Mouse (Mus musculus): ENCODE measurements around the gene Ilf3.
A peak's percentile ranks its signal among the peaks of the same experiment; 100 is the strongest.

The Ilf3 gene

DNA sequence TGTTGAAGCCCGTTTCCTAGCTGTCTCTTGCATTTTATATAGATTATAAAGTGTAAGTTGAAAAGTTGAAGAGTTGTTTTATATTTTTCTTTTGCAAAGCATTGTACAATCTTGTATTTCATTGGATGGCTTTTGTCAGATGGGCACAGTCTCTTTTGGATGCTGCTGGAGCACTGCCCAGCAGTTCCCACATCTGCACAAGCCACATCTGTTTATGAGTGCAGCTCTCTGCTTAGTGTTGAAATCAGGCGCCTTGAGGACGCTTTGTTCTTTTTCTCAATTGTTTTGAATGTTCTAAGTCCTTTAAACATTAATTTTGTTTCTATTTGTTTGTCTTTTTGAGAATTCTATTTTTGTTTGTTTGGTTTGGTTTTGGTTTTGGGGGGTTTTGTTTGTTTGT lies 70.5 kb downstream of the Ilf3 start:
- no peak for DNase-seq (ENCODE audit: low read depth, low spot score)

DNA sequence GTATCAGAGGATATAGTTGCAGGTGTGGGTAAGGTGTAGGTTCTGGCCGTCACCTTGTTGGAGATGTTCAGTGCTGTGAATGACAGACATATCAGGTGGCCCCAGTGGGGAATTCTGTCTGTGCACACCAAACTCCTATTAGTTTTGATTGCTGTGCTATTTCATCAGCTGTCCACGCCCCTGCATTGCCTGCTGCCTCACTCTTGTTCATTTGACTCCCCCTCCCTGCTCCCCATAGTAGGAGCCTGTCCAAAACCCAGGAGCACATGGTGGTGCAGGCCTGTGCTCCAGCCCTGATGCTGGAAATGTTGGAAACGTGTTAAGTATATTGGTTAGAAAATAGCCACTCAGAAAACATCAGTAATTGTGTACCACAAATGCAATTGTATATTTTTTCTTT lies 71.8 kb downstream of the Ilf3 start:
- no peak for DNase-seq (ENCODE audit: low read depth, low spot score)

DNA sequence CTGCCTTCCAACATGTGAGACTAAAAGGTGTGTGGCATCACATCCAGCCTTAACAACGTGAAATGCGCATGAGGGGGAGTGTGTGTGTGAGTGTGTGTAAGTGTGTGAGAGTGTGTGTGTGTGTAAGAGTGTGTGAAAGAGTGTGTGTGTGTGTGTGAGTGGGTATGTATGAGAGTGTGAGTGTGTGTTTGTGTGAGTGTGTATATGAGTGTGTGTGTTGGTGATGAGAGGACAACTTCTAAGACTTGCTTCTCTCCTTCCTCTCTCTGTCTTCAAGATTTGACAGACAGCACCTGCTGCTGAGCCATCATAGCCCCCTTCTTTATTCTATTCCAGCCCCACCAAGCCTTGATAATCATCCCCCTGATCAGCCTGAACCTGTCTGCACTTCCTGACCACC lies 72.2 kb downstream of the Ilf3 start:
- DNase-seq (ENCODE audit: low read depth, low spot score): no peak

DNA sequence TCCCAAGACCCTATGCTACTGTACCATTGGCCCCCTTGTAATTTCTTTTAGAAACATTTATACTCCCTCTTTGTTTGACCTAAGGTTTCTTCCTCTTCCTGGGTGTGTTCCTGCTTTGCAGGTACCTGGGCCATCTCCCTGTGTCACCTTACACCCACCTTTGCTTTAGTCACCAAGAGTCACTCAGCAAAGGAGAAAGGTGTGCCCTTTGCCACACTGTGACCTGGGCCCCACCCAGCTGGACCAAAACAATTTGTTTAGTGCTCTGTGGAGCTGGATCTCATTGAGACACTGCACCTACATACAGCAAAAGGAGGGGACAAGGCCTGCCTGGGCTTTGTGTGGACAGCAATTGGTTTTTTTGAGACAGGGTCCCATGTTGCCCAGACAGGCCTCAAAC lies 72.7 kb downstream of the Ilf3 start:
- DNase-seq (ENCODE audit: low read depth, low spot score): no peak

DNA sequence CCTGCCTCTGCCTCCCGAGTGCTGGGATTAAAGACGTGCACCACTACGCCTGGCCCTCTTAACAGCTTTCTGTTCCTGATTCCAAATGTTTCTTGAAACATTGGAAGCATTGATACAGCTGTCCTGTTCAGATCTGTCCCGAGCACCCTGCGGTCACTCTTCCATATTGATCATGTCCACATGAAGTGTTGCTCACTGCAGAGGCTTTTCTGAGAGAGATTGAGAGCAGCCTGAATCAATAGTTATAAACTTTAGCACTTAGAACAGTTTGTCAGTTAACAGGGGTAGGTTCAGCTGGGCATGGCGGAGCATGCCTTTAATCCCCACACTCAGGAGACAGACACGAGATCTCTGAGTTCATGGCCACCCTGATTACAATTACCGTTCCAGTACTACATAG lies 76.2 kb downstream of the Ilf3 start:
- no peak for DNase-seq (ENCODE audit: low read depth, low spot score)

DNA sequence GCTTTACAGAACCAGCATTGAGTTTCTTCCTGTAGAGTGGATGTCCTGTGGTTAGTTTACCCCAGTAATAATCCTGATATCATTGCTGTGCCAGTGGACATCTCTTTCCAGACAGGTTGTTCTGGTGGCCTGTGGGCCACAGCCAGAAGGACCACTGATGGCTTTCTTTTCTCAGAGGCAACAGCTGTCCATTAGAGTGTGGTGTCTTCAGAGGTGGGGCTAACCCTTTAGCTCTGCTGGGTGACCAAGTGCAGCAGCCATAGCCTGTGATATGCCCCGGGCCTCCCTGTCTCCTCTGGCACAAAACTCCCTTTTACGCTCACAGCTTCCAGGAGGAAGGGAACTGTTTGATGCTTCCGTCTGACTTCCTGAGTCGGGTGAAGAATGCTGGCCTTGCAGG lies 76.9 kb downstream of the Ilf3 start:
- DNase-seq (ENCODE audit: low read depth, low spot score): no peak

DNA sequence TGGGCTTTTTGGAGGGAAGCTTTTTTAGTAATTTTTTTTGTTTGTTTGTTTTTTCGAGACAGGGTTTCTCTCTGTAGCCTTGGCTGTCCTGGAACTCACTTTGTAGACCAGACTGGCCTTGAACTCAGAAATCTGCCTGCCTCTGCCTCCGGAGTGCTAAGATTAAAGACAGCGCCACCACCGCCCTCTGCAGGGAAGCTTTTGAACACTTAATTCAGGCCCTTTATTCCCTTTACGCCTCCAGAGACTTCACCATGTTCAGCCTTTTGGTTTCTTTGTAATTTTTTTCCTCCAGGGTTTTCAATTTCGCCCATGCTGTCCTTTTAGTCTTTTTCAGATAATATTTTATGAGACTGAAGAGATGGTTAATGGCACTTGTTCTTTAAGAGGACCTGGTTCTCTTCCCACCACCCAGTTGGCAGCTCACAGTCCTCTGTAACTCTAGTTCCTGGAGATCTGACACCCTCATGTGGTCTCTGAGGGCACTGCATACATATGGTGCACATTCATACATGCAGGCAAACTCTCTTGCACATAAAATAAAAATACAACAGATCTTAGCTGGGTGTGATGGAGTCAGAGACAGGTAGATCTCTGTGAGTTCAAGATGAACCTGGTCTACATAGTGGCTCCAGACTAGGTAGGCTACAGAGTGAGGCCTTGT lies 77.5 kb downstream of the Ilf3 start:
- DNase-seq (ENCODE audit: low read depth, low spot score): peak; percentile 69

DNA sequence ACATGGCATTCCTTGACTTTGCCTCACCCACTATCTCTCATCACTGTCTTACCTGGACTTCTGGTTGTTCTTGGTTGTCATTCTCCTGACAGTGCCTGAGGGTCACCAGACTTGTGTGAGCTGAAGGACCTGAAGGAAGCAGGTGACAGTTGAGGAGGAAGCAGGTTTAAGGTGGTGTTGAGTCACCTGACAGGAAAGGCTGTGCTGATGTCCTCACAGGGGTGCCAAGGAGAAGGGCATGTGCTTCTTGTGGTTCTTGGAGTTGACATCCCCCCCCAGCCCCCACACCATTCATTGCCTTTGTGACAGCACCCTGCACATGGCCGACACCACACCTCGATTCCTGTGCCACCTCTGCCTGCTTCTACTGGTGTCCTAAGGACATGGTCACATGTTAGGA lies 80.1 kb downstream of the Ilf3 start:
- no peak for DNase-seq (ENCODE audit: low read depth, low spot score)

DNA sequence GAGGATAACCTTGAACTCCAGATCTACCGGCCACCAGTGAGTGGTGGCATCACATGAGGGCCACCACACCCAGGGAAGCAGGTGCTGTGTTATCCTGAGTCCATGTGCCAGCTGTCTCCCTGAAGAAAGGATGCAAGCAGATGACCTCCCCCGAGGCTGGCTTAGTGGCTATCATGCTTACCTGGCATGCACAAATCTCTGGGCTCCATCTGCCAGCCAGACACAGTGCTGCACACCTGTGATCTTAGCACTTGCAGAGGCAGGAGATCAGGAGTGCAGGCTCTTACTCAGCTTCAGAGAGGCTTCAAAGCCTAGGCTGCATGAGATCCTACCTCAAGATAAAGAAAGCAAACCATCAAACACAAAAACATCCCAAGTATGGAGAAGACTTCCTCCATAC lies 82.0 kb downstream of the Ilf3 start:
- DNase-seq (ENCODE audit: low read depth, low spot score): no peak

DNA sequence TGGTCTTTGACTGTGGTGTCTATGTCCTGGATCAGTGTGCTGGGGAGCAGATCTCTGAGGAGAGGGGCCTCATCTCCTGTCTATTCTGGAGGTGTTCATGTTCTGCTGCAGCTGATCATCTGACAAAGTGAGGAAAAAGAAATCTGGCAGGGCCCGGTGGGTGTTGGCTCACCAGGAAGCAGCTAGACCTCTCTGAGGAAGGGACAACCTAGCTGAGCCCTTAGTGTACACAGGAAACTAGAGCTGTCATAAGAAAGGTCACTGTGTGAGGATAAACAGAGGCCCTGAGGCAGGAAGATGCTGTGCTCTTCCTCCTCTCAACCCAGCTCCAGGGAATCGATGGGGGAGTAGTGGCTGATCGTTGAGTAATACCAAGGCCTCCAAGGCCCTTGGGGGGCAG lies 82.6 kb downstream of the Ilf3 start:
- DNase-seq (ENCODE audit: low read depth, low spot score): no peak

DNA sequence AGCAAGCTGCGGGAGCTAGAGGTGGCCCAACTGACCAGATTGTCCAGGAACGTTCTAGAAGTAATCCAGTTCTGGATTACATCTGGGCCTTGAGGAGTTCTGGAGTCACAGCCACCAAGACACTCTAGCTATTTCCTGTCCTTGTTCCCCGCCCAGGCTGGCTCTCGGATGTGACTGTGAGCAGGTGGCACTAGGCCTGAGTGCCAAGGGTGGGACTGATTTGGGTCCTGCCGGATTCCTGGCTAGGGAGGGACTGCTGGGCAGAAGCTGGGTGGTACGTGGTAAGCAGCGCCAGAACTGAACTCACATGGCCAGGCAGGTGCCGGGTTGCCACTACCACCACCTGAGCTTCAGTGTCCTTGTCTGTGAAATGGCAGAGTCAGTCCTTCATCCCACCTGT lies 83.7 kb downstream of the Ilf3 start:
- no peak for DNase-seq (ENCODE audit: low read depth, low spot score)

DNA sequence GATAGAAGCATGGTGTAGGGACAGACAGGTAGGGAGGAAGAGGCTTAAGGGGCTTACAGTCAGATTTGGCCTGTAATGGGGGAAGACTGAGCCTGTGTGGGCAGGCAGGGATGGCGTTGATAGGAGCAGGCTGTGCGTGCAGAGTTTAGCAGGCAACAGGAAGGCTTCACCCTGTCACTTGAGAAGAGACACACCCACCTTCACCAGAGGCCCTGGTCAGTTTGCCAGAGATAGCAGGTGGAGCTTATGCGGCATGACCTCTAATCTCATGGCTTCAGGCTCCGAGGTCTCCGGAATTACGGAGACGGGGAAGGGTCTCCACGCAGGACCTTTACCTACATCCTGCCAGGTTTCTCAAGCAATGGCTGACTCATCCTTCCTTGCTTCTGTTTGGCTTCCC lies 84.2 kb downstream of the Ilf3 start:
- DNase-seq (ENCODE audit: low read depth, low spot score): no peak

DNA sequence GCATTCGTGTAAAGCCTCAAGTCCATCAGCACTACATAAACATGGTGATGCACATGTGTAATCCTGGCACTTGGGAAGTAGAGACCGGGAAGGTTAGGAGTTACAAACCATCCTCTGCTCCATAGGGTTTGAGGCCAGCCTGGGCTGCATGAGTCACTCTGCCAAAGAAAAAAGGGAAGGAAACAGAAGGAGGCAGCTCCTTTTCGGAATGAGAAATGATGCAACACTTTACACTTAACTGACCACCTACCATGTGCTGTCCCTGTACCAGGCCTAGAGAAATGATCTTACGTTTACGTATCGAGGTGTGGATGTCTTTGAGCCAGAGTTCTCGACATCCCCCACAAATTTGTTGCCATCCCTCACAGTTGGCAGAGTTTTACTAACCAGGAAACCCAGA lies 85.3 kb downstream of the Ilf3 start:
- DNase-seq (ENCODE audit: low read depth, low spot score): no peak

DNA sequence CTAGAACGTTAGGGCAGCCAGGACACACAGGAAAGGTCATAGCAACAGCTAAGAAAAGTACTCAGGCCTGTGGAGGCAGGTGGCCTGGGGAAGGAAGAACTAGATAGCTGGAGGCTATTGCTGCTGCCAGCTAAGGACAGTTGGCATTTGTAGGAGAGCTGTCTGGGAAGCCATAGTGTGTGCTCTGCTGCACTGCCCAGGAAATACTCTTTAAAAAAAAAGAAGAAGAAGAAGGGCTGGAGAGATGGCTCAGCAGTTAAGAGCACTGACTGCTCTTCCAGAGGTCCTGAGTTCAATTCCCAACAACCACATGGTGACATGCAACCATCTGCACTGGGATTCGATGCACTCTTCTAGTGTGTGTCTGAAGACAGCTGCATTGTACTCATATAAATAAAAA lies 85.8 kb downstream of the Ilf3 start:
- no peak for DNase-seq (ENCODE audit: low read depth, low spot score)

DNA sequence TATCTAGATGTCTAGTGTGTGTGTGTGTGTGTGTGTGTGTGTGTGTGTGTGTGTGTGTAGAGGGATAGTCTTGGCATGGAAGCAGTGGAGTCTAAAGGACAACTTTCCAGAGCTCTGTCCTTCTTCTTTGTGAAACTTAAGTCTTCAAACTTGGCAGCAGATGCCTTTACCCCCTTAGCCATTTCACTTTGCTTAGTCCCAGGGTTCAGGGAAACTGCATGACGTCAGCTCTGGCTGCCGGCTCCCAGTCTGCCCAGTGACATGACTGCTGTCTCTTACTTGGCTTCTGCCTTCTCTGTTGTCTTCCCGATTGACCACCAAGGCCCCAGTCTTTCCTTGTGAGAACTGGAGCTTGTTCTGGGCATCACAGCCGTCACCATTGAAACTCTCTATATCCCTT lies 86.9 kb downstream of the Ilf3 start:
- DNase-seq (ENCODE audit: low read depth, low spot score): no peak
